Mouse (Mus musculus) small intestine, adult 2 months (tissue): ENCODE results near the gene Polr2l. TPM values are rescaled to one million over a fixed set of nuclear protein-coding genes. Genes with fewer than 3 reads are reported as not detected.

ENCODE experiments used
- H3K27ac ChIP-seq: fragments of 200-500 bp; 2 replicates; pipeline ENCODE4 v1.5.1; 2012; ENCODE audit warnings: low read depth, low read length, control low read depth, inconsistent platforms; ENCODE audit not compliant: insufficient read depth
- H3K27me3 ChIP-seq: fragments of 200-500 bp; 2 replicates; pipeline ENCODE4 v1.6.1; 2012; ENCODE audit warnings: mild to moderate bottlenecking, moderate library complexity, low read length, inconsistent platforms; ENCODE audit not compliant: control insufficient read depth, insufficient read depth
- H3K36me3 ChIP-seq: fragments of 200-500 bp; 2 replicates; pipeline ENCODE4 v1.6.1; 2012; ENCODE audit warnings: mild to moderate bottlenecking, low read length, control low read depth, inconsistent platforms; ENCODE audit not compliant: control insufficient read depth, insufficient read depth
- H3K4me1 ChIP-seq: fragments of 200-500 bp; 2 replicates; pipeline ENCODE4 v1.6.1; 2012; ENCODE audit warnings: low read length, inconsistent platforms, mixed read lengths; ENCODE audit not compliant: control insufficient read depth, insufficient read depth, insufficient read length
- H3K4me3 ChIP-seq: fragments of 200-500 bp; 2 replicates; pipeline ENCODE4 v1.5.1; 2012; ENCODE audit warnings: low read depth, mild to moderate bottlenecking, control low read depth, inconsistent platforms, low read length, moderate library complexity
- CTCF ChIP-seq: fragments of 200-500 bp; IDR thresholded peaks from 2 replicates; pipeline ENCODE4 v1.5.1; 2012; ENCODE audit warnings: low read depth, mild to moderate bottlenecking, control low read depth, inconsistent platforms, low read length, moderate library complexity, mixed read lengths; ENCODE audit not compliant: insufficient replicate concordance, insufficient read length; ENCODE audit errors: extremely low read depth
- POLR2A ChIP-seq: fragments of 200-500 bp; IDR thresholded peaks from 2 replicates; pipeline ENCODE4 v1.6.1; 2012; ENCODE audit warnings: low read depth, mild to moderate bottlenecking, control low read depth, inconsistent platforms, low read length, moderate library complexity
- WGBS: fragments of 180-500 bp; shearing (Covaris S2); methylation state at CpG from one replicate; pipeline ENCODE4 v1.1.7; 2018; 5-methylcytosine and 5-hydroxymethylcytosine counted together
- polyA plus RNA-seq: library from polyadenylated mRNA; depleted of rRNA; stranded (reverse); fragments of >200 nt; gene quantifications from 2 replicates; pipeline ENCODE4 v1.2.3, GENCODE M21; 2012; rRNA removed

The Polr2l gene
- polyA plus RNA-seq = 29.9 and 30.2 TPM in 2 replicates

GRCm38 (mm10) chr7:141475011-141475804 lies at the start of gene Polr2l, which contains the start of gene Tspan4:
TSS of gene Polr2l (minus strand) at chr7:141475132.
TSS of gene Tspan4 (plus strand) at chr7:141475240.
- H3K27me3 ChIP-seq = no peaks in the 10 kb centered on the region
- H3K4me3 ChIP-seq = peak within 1 kb of the TSS; percentile 89
- TF ChIP-seq CTCF (no peak), POLR2A (peak; percentile 68)
- H3K4me1 ChIP-seq = peaks cover 22% of the 10 kb centered on the region
- WGBS = under 1% methylated on average over 86 of the region's 87 CpGs
- H3K27ac ChIP-seq = peak within 1 kb of the TSS; percentile 72
- H3K36me3 ChIP-seq = peaks cover 21% of the 10 kb centered on the region

- no peak for TF ChIP-seq POLR2A
- no peak for TF ChIP-seq CTCF
- 82% methylated on average over 4 of the region's 4 CpGs for WGBS
Measured at GRCm38 (mm10) chr7:141524271-141524670, 49.3 kb upstream of the Polr2l start.

GRCm38 (mm10) chr7:141523007-141523406 lies 48.1 kb upstream of the Polr2l start:
- WGBS = 73% methylated on average over 4 of the region's 4 CpGs
- Histone ChIP-seq H3K27ac (no peak overlapping the region), H3K4me3 (no peak overlapping the region), H3K27me3 (no peaks in the 10 kb centered on the region), H3K4me1 (peaks cover 2% of the 10 kb centered on the region; the same call in 1 of the 2 replicates), H3K36me3 (peaks cover 24% of the 10 kb centered on the region)
- TF ChIP-seq POLR2A (no peak), CTCF (no peak)

More at GRCm38 (mm10) chr7:141524271-141524670, 49.3 kb upstream of the Polr2l start:
- Histone ChIP-seq H3K4me3 (no peak overlapping the region), H3K27ac (no peak overlapping the region), H3K4me1 (no peaks in the 10 kb centered on the region), H3K27me3 (no peaks in the 10 kb centered on the region), H3K36me3 (peaks cover 35% of the 10 kb centered on the region)

GRCm38 (mm10) chr7:141519795-141520194 lies 44.9 kb upstream of the Polr2l start:
- no peak for TF ChIP-seq CTCF
- TF ChIP-seq POLR2A = no peak
- 77% methylated on average over 1 of the region's 1 CpGs for whole genome bisulfite sequencing
- Histone ChIP-seq H3K4me1 (peaks cover 10% of the 10 kb centered on the region; the same call in 1 of the 2 replicates), H3K4me3 (no peak overlapping the region), H3K36me3 (peaks cover 7% of the 10 kb centered on the region), H3K27ac (no peak overlapping the region), H3K27me3 (no peaks in the 10 kb centered on the region)

- no peak overlapping the region for H3K27ac ChIP-seq
- 86% methylated on average over 3 of the region's 3 CpGs for WGBS
Measured at GRCm38 (mm10) chr7:141518926-141519325, 44.0 kb upstream of the Polr2l start.

GRCm38 (mm10) chr7:141518296-141518695 lies 43.4 kb upstream of the Polr2l start:
- Histone ChIP-seq H3K27me3 (no peaks in the 10 kb centered on the region), H3K4me3 (no peak overlapping the region), H3K27ac (peak overlapping the region; percentile 55; the same call in 1 of the 2 replicates), H3K4me1 (peaks cover 10% of the 10 kb centered on the region; the same call in 1 of the 2 replicates), H3K36me3 (peaks cover 14% of the 10 kb centered on the region)
- TF ChIP-seq CTCF (no peak), POLR2A (no peak)
- WGBS = 93% methylated on average over 5 of the region's 5 CpGs

More at GRCm38 (mm10) chr7:141518926-141519325, 44.0 kb upstream of the Polr2l start:
- Histone ChIP-seq H3K4me1 (peaks cover 10% of the 10 kb centered on the region; the same call in 1 of the 2 replicates), H3K27me3 (no peaks in the 10 kb centered on the region), H3K36me3 (peaks cover 9% of the 10 kb centered on the region), H3K4me3 (no peak overlapping the region)
- TF ChIP-seq CTCF (no peak), POLR2A (no peak)

GRCm38 (mm10) chr7:141517638-141518037 lies 42.7 kb upstream of the Polr2l start:
- TF ChIP-seq CTCF (no peak), POLR2A (no peak)
- Histone ChIP-seq H3K36me3 (peaks cover 14% of the 10 kb centered on the region), H3K4me1 (peaks cover 10% of the 10 kb centered on the region; the same call in 1 of the 2 replicates), H3K4me3 (no peak overlapping the region), H3K27me3 (no peaks in the 10 kb centered on the region), H3K27ac (peak overlapping the region; percentile 67)
- 44% methylated on average over 4 of the region's 4 CpGs for WGBS
